Mouse (Mus musculus) limb, embryonic 13.5 days (tissue): ENCODE measurements around the gene Cox5a. TPM values are rescaled to one million over a fixed set of nuclear protein-coding genes. Genes with fewer than 3 reads are reported as not detected.

Experiments used
- ATAC-seq: fragments of 200-750 bp; cut with Nextera tagmentation; 2 replicates; pipeline ENCODE4 v1.8.0; 2017; ENCODE audit warnings: low read depth, moderate number of reproducible peaks, moderate TSS enrichment; ENCODE audit not compliant: low FRiP score
- H3K27ac ChIP-seq: fragments of 300-500 bp; sonication (generic); 2 replicates; pipeline ENCODE4 v1.5.1; 2015; ENCODE audit warnings: inconsistent platforms, mild to moderate bottlenecking, moderate library complexity
- H3K27me3 ChIP-seq: fragments of 300-500 bp; sonication (generic); 2 replicates; pipeline ENCODE4 v1.6.1; 2015; ENCODE audit warnings: mild to moderate bottlenecking, inconsistent platforms
- H3K36me3 ChIP-seq: fragments of 300-500 bp; sonication (generic); 2 replicates; pipeline ENCODE4 v1.6.1; 2015; ENCODE audit warnings: inconsistent platforms, mild to moderate bottlenecking, moderate library complexity
- H3K4me1 ChIP-seq: fragments of 300-500 bp; sonication (generic); 2 replicates; pipeline ENCODE4 v1.6.1; 2015; ENCODE audit warnings: inconsistent platforms
- H3K4me2 ChIP-seq: fragments of 300-500 bp; sonication (generic); replicated peaks from 2 replicates; pipeline ENCODE4 v1.6.1; 2015; ENCODE audit warnings: inconsistent platforms, mild to moderate bottlenecking, moderate library complexity
- H3K4me3 ChIP-seq: fragments of 300-500 bp; sonication (generic); 2 replicates; pipeline ENCODE4 v1.5.1; 2015; ENCODE audit warnings: moderate library complexity, mild to moderate bottlenecking, inconsistent platforms
- H3K9ac ChIP-seq: fragments of 300-500 bp; sonication (generic); 2 replicates; pipeline ENCODE4 v1.6.1; 2015; ENCODE audit warnings: mild to moderate bottlenecking, inconsistent platforms
- H3K9me3 ChIP-seq: fragments of 300-500 bp; sonication (generic); 2 replicates; pipeline ENCODE4 v1.6.1; 2016; ENCODE audit warnings: inconsistent platforms
- WGBS: fragments of 180-500 bp; shearing (Covaris S2); methylation state at CpG from one replicate; pipeline ENCODE4 v1.1.7; 2015; 5-methylcytosine and 5-hydroxymethylcytosine counted together
- polyA plus RNA-seq: library from polyadenylated mRNA; unstranded; fragments of >200 nt; fragmentation: Nextera tagmentation; extraction: Ambion mirVana; gene quantifications from 2 replicates; pipeline ENCODE4 v1.2.1, GENCODE M21; 2015

Cox5a gene
- polyA plus RNA-seq, 1 experiment from 2014 or later, result 495 TPM

DNA sequence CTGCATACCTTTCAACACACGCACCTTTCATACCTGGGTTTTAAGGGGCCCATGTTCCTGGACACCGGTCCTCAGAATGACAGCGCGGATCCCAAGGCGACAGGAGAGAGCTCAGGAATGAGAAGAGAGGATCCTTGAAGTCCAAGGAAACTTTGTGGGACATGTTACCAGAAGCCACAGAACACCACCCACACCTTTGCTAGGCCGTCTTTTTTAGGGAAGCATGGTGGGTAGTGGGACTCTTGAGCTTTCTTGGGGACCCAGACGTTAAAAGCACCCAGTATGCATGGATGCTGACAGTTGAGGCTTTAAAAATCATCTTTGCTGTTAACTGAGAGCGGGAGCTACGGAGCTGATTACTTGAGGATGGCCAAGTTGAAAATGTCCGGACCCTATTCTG lies 16.2 kb upstream of the Cox5a start:
- H3K27ac ChIP-seq, result no peak overlapping the region
- no peaks in the 10 kb centered on the region for H3K9me3 ChIP-seq
- peaks cover 41% of the 10 kb centered on the region for H3K4me1 ChIP-seq
- H3K27me3 ChIP-seq, result peaks cover 74% of the 10 kb centered on the region
- H3K36me3 ChIP-seq, result no peaks in the 10 kb centered on the region
- peak overlapping the region; percentile 96 for H3K4me2 ChIP-seq
- ATAC-seq, result no peak
- WGBS, result 44% methylated on average over 10 of the region's 10 CpGs
- H3K4me3 ChIP-seq, result peak overlapping the region; percentile 50
- peak overlapping the region; percentile 62; the same call in 1 of the 2 replicates for H3K9ac ChIP-seq

DNA sequence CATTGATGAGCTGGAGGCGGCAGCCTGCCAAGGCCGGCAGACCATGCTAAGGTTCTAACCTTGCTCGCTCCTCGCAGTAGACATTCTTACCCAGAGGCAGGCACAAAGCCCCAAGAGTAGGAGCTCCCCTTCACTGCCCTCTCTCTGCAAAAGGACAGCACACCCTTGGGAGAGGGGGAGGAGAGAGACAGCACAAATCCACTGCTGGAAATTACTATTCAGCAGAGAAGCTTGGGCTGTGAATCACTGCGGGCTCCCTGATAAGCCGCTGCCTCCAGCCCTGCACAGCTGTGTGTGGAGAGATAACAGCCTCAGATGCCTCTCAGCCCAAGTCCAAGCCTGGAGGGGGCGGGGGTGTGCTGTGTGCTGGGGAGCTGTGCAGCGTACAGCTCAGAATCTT lies 15.4 kb upstream of the Cox5a start:
- no peak overlapping the region for H3K4me3 ChIP-seq
- no peak for ATAC-seq
- H3K9me3 ChIP-seq, result no peaks in the 10 kb centered on the region
- WGBS, result 14% methylated on average over 8 of the region's 8 CpGs
- peaks cover 66% of the 10 kb centered on the region for H3K27me3 ChIP-seq
- no peak overlapping the region for H3K27ac ChIP-seq
- H3K9ac ChIP-seq, result no peak overlapping the region
- H3K4me1 ChIP-seq, result peaks cover 41% of the 10 kb centered on the region
- H3K4me2 ChIP-seq, result no peak overlapping the region
- H3K36me3 ChIP-seq, result no peaks in the 10 kb centered on the region

DNA sequence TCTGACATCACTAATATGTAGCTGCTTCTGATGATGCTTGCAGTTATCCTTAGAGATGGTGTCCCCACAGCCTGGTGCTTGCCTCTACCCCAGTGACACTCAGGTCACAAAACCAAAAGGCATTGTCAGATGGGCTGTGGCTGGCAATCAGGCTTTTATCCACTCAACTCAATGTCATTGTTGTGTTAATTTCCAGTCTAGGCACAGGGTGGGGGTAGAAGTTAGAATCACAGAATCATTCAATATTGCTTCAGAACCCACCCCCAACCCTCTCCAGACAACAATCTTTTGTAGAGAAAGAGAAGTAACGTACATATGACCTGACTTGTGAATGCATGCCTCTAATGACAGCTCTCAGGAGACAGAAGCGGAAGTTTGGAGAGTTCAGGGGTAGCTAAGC lies 10.5 kb upstream of the Cox5a start:
- no peak overlapping the region for H3K4me3 ChIP-seq
- no peak overlapping the region for H3K9ac ChIP-seq
- peaks cover 17% of the 10 kb centered on the region for H3K27me3 ChIP-seq
- no peak overlapping the region for H3K4me2 ChIP-seq
- no peak for ATAC-seq
- no peaks in the 10 kb centered on the region for H3K9me3 ChIP-seq
- H3K36me3 ChIP-seq, result no peaks in the 10 kb centered on the region
- H3K4me1 ChIP-seq, result peaks cover 4% of the 10 kb centered on the region; the same call in 1 of the 2 replicates
- no peak overlapping the region for H3K27ac ChIP-seq
- WGBS, result 76% methylated on average over 2 of the region's 2 CpGs

GRCm38 (mm10) chr9:57517113-57517512 lies 4.0 kb upstream of the Cox5a start:
- no peaks in the 10 kb centered on the region for H3K27me3 ChIP-seq
- 8% methylated on average over 3 of the region's 3 CpGs for WGBS
- H3K4me1 ChIP-seq, result peaks cover 9% of the 10 kb centered on the region
- H3K36me3 ChIP-seq, result no peaks in the 10 kb centered on the region
- no peaks in the 10 kb centered on the region for H3K9me3 ChIP-seq
- no peak overlapping the region for H3K27ac ChIP-seq
- ATAC-seq, result no peak
- H3K9ac ChIP-seq, result no peak overlapping the region
- H3K4me2 ChIP-seq, result no peak overlapping the region
- no peak overlapping the region for H3K4me3 ChIP-seq

DNA sequence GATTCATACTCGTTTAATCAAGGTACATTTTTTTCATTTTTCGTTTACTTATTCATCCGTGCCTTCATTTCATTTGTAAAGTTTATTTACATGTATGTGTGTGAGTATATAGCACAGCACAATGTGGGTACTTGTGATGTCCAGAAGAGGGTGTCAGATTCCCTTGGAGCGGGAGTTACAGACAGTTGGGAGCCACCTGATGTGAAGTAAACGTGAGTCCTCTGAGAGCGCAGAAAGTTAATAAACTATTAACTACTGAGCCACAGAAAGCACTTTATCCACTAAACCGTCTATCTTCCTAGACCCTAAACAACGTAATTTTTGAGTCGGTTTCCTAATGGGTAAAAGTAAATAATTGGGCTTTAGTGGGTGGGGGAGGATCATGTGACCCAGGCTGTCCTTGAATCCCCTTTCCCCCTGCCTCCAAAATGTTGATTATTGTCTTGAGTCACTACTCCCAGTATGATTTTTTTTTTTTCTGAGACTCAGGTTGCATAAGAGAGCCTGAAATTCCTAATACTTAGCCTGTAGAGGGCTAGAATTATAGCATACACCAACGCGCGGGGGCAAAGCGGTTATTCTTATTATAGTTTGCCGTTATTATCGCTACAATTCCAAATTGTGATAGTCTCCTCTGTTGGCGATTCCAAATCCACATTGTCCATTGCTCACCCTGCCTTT lies 559 bp upstream of the Cox5a start:
- Histone ChIP-seq H3K4me1 (peaks cover 18% of the 10 kb centered on the region), H3K36me3 (no peaks in the 10 kb centered on the region), H3K9ac (peak overlapping the region; percentile 62), H3K9me3 (no peaks in the 10 kb centered on the region), H3K27me3 (no peaks in the 10 kb centered on the region), H3K27ac (0 out of 2 replicates have a peak overlapping the region, but pooled peaks have one; percentile 58), H3K4me2 (peak overlapping the region; percentile 82), H3K4me3 (peak overlapping the region; percentile 90)
- ATAC-seq, result peak; percentile 60; the same call in 1 of the 2 replicates
- WGBS, result 22% methylated on average over 16 of the region's 16 CpGs

DNA sequence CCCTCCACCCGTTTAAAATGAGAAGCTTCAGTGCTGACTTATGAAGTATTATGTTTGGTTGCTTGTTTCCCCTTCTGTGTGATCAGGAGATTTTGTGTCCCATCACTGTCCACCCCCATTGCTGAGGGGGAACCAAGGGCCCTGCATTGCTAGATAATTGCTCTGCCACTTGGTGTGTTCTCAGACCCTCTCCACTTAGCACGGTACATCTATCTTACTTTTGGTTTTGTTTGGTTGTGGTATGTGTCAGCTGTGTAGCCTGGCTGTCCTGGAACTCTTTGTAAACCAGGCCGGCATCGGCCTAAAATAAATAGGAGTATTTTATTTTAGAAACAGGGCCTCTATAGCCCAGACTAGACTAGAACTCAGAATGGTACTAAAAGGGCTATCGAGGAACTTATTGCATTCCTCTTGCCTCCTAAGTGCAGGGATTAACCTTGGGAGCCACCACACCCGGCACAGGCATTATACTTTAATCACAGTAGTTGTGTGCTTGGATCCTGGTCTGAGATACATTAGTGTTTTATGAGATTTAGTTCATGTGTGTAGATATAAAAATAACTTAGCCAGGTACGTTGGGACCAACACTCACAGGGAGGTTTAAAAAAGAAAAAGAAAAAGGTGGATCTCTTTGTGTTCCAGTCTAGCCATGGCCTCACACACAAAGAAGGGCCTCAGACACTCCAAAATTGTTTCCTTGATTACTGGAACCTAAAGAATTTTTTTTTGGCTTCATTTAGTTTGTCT lies 1.2 kb downstream of the Cox5a start:
- no peak overlapping the region for H3K27ac ChIP-seq
- ATAC-seq, result no peak
- peak overlapping the region; percentile 82 for H3K4me2 ChIP-seq
- peaks cover 18% of the 10 kb centered on the region for H3K4me1 ChIP-seq
- H3K9me3 ChIP-seq, result no peaks in the 10 kb centered on the region
- H3K27me3 ChIP-seq, result no peaks in the 10 kb centered on the region
- no peaks in the 10 kb centered on the region for H3K36me3 ChIP-seq
- peak overlapping the region; percentile 90 for H3K4me3 ChIP-seq
- H3K9ac ChIP-seq, result peak overlapping the region; percentile 93
- 35% methylated on average over 7 of the region's 7 CpGs for WGBS

GRCm38 (mm10) chr9:57522861-57523246 lies 1.8 kb downstream of the Cox5a start:
- H3K4me3 ChIP-seq, result peak overlapping the region; percentile 90
- H3K9me3 ChIP-seq, result no peaks in the 10 kb centered on the region
- peaks cover 18% of the 10 kb centered on the region for H3K4me1 ChIP-seq
- peak overlapping the region; percentile 93 for H3K9ac ChIP-seq
- ATAC-seq, result no peak
- H3K27me3 ChIP-seq, result no peaks in the 10 kb centered on the region
- no peak overlapping the region for H3K27ac ChIP-seq
- H3K36me3 ChIP-seq, result no peaks in the 10 kb centered on the region
- WGBS, result 71% methylated on average over 4 of the region's 4 CpGs
- peak overlapping the region; percentile 82 for H3K4me2 ChIP-seq

DNA sequence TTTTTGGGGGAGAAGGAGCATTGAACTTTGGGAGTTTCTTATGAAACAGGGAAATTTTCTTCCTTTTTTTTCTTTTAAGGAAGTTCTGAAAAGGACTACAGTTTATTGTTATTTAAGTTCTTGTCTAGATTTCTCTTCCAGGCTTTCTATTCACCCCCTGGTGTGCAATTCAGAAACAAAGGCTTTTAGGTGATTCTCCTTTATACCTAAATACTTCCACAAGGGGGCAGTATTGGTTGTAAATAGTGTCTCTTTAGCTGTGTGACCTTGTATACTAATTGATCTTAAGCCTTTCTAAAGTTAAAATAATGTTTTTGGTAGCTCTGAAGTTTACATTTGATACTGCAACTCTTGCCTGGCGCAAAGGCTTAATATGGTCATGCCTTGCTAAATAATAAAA lies 2.7 kb downstream of the Cox5a start:
- Histone ChIP-seq H3K27me3 (no peaks in the 10 kb centered on the region), H3K27ac (no peak overlapping the region), H3K36me3 (peaks cover 1% of the 10 kb centered on the region), H3K9ac (no peak overlapping the region), H3K4me1 (peaks cover 18% of the 10 kb centered on the region), H3K4me3 (no peak overlapping the region), H3K9me3 (no peaks in the 10 kb centered on the region), H3K4me2 (no peak overlapping the region)
- WGBS, result 93% methylated on average over 1 of the region's 1 CpGs
- ATAC-seq, result no peak

DNA sequence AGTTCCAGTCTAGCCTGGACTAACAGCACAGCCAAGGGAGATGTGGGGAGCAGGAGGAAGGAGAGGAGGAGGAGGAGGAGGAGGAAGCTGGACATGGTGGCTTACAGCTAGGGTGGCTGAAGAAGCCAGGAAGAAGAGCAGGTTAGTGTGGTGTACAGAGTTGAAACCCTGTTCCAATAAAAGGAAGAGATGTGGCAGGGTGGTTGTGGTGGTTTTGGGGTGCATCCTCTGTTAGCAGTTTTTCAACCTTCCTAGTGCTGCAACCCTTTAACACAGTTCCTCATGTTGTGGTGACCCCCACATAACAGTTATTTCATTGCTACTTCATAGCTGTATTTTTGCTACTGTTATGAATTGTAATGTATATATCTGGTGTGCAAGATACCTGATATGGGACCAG lies 3.4 kb downstream of the Cox5a start:
- H3K9me3 ChIP-seq, result no peaks in the 10 kb centered on the region
- no peak overlapping the region for H3K4me3 ChIP-seq
- H3K27ac ChIP-seq, result no peak overlapping the region
- H3K27me3 ChIP-seq, result no peaks in the 10 kb centered on the region
- peaks cover 7% of the 10 kb centered on the region for H3K36me3 ChIP-seq
- no peak overlapping the region for H3K4me2 ChIP-seq
- peaks cover 18% of the 10 kb centered on the region for H3K4me1 ChIP-seq
- no peak for ATAC-seq
- no peak overlapping the region for H3K9ac ChIP-seq

DNA sequence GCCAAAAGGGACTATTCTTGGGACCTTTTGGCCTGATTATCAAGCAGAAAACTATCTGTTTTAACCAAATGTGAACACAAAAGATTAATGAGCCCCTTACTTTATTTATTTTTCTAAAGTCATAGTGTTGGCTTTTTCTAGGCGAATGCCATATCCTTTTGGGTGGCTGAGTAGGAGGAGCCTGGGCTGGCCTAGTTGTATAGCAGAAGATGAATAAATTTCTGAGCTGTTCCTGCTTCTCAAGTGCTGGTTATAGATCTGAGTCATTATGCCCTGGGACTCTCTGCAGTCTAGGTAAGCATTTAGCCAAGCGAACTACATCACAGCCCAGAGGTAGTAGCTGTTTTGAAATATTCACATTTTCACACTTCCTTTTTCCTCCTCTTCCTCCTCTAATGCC lies 4.4 kb downstream of the Cox5a start:
- H3K27me3 ChIP-seq, result no peaks in the 10 kb centered on the region
- 86% methylated on average over 2 of the region's 2 CpGs for WGBS
- H3K4me2 ChIP-seq, result no peak overlapping the region
- no peak overlapping the region for H3K27ac ChIP-seq
- peaks cover 12% of the 10 kb centered on the region for H3K36me3 ChIP-seq
- H3K9ac ChIP-seq, result no peak overlapping the region
- H3K9me3 ChIP-seq, result no peaks in the 10 kb centered on the region
- peaks cover 16% of the 10 kb centered on the region for H3K4me1 ChIP-seq
- H3K4me3 ChIP-seq, result no peak overlapping the region
- no peak for ATAC-seq

DNA sequence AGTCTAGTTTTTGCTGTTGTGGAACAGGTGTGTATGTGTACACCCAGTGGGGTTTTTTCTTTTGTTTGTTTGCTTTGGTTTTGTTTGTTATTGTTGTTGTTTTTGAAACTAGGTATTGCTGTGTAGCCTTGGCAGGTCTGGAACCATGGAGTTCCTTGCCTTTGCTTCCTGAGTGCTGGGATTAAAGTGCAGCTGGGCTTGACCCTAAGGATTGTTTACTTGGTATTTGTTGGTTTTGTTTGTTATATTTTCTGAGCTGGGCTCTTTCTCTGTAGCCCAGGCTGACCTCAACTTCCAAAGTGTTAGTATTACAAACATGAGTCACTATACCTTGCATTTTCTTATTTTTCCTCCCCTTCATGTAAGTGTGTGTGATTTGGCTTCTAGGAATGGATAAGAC lies 5.4 kb downstream of the Cox5a start:
- H3K9ac ChIP-seq, result no peak overlapping the region
- no peaks in the 10 kb centered on the region for H3K9me3 ChIP-seq
- no peak overlapping the region for H3K27ac ChIP-seq
- peaks cover 19% of the 10 kb centered on the region for H3K36me3 ChIP-seq
- peaks cover 15% of the 10 kb centered on the region for H3K4me1 ChIP-seq
- H3K27me3 ChIP-seq, result no peaks in the 10 kb centered on the region
- no peak overlapping the region for H3K4me2 ChIP-seq
- ATAC-seq, result no peak
- H3K4me3 ChIP-seq, result no peak overlapping the region

DNA sequence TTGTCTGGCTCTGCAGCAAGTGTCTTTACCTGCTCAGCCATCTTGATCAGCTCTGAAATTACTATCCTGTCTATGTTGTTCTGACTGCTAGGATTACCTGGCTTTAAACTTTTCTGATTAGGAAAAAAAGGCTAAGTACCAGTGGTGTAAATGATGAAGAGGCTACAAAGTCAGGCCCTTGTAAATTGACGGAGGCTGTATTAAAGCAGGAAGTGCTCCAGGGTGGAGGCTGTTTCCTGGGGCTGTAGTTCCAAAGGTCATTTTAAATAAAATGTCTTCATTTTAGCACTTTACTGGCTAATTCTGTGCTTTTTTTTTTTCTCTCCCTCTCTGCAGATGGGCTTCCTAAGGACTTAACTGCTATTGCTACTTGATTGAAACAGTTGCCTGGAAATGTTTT lies 10.9 kb downstream of the Cox5a start:
- WGBS, result 62% methylated on average over 1 of the region's 1 CpGs
- ATAC-seq, result no peak
- Histone ChIP-seq H3K9me3 (no peaks in the 10 kb centered on the region), H3K9ac (no peak overlapping the region), H3K4me3 (no peak overlapping the region), H3K27ac (no peak overlapping the region), H3K4me1 (peaks cover 4% of the 10 kb centered on the region; the same call in 1 of the 2 replicates), H3K36me3 (peaks cover 46% of the 10 kb centered on the region), H3K4me2 (no peak overlapping the region), H3K27me3 (no peaks in the 10 kb centered on the region)
